Mouse (Mus musculus): Measurements from ENCODE around the gene Sarnp.

Sarnp gene

DNA sequence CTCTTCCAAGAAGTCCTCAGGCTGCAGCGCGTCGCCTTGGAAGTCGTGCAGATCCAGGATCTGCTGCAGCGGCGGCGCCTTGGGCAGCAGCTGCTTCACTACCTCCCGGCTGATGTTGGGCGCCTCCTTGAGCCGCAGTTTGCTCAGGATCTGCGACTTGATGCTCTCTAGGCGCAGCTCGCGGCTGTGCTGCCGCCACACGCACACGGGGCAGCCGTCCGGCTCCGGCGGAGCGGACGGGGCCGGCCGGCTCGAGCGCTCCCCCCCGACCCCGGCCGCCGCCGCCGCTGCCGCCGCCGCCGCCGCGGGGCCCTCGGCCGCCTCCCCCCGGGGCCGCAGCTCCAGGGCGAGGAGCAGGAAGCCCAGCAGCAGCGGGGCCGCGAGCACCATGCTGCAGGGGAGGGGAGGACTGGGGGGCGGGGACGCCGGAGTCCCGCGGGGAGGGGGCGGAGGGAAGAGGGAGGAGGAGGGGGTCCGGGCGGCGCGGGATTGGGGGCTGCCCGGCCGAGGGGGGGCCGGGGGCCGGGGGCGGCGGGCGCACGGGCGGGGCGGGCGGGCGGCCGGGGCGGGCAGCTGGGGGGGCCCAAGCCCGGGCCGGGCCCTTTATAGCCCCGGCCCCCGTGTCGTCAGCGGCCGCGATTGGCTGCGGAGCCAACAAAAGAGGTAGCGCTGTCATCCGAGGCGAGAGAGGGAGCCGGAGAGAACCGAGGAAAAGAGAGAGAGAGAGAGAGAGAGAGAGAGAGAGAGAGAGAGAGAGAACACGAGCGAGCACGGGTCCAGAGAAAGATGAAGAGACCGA lies 74.4 kb downstream of the Sarnp start, which contains the start of gene Gdf11:
Gene Gdf11, minus strand, starts transcription at position 423 of the 799 bp plus-strand sequence.
- DNase-seq = no peak

DNA sequence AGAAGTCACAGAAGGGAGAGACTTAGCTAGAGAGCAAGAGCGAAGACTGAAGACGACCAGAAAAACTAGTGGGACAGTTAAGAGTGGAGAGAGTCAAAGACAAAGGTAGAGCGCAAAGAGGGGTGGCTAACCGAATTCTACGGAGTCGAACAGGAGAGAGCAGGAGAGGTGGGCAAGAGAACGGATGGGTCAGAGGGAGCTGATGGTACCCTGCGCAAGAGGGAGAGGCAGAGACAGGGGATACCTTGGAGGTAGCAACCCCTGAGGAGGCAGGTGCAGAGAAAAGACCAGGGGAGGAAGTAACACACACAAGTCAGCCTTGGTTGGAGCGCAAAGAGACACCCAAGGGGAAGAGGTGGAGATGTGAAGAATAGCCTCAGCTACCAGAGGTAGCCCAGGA lies 75.1 kb downstream of the Sarnp start:
- DNase-seq = no peak

DNA sequence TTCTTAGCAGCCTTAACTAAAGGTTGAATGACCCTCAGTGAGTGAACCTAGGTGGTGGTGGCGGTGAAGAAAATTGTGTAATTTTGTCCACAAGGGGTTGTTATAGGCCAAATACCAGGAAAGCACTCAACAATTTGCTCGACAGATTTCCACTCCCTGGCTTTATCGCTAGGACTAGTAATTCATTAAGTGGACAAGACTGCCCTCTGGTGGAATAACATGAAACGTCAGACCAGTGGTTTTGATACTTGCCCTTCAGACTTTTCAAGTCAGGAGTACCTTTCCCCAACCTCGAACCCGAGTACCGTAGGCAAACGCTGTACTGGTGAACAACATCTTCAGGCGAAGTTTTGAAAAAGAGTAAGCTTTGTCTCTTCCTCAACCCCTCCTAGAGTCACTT lies 78.3 kb downstream of the Sarnp start:
- peak; percentile 88 for DNase-seq

DNA sequence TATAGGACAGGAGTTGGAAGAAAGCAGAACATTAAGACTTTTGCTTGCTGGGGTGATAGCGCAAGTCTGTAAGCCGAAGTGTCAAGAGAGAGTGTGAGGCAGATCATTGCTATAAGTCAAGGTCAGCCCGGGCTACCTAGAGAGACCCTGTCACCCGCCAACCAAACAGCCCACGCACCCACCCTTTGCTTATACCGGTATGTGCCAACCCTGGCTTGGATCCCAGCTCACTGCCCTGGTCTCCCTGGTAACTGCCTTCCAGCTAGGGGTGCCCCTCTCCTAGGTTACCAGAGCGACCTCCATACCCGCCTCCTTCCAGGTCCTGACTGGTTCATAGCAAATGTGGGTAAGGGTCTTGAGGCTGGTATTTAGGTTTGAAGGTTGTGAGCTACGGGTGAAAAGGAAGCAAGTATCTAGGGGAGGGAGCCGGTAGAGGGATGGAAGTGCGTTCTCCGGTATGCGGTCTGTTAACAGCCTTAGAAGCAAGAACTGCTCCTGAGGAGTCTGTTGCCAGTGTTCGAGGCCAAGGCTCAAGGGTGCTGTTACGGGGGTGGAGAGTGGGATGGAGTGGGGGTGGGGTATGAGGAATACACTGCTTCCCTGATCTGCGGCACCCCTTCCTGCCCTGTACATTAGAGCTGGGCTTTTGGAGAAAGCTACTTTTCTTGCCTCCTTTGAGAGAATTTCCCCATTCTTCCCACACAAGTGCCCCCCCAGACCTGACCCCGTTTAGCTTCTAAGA lies 79.0 kb downstream of the Sarnp start:
- no peak for DNase-seq

DNA sequence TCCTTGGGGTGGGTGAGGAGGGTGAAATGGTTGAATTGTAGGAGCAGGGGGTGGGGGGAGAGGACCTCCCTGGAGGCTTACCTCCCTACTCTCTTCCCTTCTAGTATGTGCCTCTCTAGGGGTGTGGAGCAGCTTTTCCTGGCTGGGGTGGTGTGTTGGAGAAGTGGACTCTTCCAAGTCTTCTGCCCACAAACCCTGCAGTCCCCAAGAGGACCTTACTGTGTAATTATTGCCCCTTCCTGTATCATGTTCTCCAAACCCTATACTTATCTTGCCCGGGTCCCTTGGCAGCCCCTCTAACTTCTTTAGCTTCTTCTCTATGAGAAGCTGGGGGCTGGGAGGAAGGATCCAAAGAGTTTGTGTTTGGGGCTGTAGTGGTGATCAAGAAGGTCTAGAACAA lies 79.7 kb downstream of the Sarnp start:
- DNase-seq = no peak

DNA sequence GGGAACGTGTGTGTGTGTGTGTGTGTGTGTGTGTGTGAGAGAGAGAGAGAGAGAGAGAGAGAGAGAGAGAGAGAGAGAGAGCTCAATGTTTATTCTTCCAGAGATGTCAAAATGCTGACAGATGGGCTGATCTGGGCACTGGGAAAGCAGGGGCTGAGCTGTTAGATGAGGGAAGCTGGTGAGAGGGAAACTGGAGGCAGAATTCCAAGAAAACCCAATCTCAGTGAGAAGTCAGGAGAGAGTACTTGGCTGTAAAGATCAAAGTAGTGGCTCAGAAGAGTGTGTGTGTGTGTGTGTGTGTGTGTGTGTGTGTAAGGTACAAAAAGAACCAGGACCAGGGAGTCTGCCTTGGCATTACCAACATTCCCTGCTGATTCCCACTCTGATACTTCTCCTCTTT lies 80.4 kb downstream of the Sarnp start:
- no peak for DNase-seq

DNA sequence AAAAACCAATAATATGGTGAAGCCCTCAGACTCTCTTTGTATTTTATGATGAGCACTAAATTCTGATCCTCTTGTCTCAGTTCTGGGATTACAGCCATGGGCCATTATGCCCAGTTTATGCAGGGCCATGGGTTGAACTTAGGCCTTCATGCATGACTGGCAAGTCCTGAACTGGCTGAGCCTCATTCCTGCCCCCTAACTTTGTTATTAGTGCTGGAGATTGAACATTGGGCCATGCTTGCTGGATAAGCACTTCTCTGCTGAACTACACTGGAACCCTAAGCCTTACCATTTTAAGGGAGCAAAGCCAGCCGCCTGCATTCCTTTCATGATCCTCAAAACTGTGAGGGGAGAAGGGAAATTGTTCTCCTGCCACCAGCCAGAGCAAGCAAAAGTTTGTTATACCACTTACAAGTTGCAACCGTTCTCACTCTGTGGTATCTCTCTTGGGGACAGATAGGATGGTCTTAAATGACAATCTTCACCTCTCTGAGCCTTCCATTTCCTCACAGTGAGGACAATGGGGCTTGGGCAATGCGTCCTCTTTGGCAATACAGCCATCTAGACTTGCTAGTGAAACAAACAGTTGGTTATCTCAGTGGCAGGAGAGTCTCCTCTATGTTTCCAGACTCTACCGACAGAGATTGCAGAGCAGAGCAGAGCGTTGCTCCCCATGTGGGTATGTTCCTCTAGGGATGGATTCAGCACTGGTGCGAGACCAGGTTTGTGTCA lies 82.8 kb downstream of the Sarnp start:
- no peak for DNase-seq

DNA sequence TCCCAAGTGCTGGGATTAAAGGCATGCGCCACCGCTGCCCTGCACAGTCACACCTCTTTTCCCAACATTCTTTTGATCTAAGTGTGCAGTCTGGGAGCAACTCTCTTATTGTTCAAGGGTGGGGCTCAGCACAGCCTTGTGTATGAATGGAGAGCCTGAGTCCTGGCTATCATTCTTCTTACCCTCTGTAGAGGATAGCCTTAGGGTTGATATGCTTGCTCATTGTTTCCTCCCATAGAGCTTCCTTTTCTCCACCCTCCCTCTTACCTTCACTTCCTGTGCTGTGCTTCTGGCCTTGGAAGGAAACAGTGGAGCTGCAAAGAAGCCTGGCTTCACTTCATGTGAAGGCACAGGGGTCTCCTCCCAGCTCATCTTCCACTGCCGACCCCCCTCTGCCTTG lies 83.6 kb downstream of the Sarnp start, which contains the start of gene Cd63:
Gene Cd63, plus strand, starts transcription at position 292 of the 400 bp plus-strand sequence.
- no peak for DNase-seq

DNA sequence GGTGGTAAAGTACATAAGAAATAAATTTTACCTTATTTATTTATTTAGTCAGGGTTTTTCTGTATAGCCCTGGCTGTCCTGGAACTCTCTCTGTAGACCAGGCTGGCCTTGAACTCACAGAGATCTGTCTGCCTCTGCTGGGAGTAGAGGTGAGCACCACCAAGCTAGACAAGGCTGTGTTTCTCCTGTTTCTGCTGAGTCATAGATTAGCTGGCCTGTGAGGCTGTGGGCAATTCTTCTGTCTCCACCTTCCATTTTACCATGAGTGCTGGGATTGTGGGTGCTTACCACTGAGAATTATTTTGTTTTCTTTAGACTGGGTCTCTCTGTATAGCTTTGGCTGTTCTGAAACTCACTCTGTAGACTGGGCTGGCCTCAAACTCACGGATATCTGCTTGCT lies 84.3 kb downstream of the Sarnp start:
- DNase-seq = no peak

DNA sequence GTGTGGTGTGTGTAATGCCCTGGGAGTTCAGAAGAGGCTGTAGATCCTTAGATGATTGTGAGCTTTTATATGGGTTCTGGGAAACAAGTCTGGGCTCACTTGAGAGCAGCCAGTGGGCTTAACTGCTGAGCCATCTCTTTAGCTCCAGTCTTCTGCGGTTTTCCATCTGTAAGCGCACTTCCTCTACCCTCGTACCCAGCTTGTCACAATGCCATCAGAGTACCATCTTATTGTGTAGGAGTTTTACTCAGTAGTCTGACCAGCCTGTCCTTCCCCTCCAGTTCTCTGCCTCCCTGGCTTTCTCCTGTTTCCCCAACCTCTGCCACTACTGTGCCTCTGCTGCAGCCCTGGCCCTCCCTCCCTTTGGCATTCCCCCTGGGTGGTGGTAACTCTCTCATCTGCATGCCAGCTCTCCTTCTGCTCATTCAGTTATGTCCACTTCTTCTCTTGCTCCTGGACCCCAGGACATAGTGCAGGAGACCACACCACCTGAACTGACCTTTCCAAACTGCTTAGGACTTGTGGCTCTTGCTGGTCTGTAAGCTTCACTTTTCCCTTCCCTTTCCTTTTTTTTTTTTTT lies 85.4 kb downstream of the Sarnp start:
- DNase-seq = no peak

DNA sequence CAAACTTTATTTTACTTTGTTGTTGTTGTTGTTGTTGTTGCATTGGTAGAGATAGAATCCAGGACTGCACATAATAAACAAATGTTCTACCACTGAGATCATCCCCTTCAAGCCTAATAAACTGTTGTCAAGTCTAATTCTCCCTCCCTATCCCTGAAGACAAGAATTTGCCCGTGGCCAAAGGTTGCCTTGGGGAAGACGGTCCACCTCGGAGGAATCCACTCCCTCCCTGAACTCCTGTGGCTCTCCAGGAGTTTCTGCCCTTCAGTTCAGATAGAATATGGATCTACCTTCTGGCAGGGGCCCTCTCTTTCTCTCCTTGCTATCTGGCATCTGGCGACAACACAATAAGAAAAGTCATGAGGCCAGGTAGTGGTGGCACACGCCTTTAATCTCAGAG lies 87.7 kb downstream of the Sarnp start:
- no peak for DNase-seq

DNA sequence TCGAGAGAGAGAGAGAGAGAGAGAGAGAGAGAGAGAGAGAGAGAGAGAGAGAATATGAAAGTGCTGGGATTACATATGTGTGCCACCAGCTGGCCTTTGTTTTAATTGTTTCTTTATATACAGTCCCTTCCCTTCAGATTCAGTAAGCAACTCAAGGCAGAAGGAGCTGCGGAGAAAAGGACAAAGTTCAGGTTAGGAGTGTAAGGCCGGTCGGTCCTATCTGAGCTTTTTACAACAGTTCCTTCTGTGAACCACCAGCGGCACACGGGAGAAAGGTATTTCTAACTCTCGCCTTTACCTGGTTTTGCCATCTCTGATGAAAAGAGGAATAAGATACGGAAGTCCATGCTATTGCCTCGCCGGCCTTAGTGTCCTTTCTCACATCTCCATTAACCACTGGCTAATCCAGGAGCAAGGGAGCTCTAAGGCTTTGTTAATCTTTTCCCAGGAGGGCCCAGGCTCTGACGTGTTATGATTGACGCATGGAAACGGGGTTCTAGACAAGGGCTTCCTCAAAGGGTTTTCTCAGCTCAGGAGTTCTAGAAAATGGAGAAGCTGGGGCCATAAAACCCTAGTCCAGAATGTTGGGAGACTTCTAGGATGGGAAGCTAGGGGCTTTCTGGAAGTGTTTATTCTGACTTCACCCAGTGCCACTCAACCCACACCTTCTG lies 91.8 kb downstream of the Sarnp start:
- DNase-seq = no peak

DNA sequence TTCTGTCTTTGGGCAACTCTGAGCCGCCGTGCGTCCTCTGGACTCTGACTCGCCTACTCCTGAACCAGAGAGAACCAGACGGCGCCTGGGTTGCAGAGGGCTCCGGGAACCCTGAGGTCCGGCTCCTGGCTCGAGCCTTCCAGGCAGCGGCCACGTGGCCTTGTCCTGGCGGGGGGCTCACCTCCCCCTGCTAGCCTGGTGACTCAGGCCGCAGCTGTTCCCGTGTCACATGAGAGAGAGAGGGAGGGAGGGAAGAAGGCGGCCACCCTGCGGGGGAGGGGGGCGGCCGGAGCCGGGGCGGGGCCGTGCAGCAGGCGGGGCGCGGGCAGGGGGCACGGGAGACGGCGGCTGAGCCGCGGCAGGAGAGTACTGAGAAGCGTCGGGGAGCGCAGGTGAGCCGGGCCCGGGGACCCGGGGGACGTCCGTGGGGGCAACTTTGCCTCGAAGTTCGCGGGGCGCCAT lies 92.5 kb downstream of the Sarnp start:
- DNase-seq = peak; percentile 58

DNA sequence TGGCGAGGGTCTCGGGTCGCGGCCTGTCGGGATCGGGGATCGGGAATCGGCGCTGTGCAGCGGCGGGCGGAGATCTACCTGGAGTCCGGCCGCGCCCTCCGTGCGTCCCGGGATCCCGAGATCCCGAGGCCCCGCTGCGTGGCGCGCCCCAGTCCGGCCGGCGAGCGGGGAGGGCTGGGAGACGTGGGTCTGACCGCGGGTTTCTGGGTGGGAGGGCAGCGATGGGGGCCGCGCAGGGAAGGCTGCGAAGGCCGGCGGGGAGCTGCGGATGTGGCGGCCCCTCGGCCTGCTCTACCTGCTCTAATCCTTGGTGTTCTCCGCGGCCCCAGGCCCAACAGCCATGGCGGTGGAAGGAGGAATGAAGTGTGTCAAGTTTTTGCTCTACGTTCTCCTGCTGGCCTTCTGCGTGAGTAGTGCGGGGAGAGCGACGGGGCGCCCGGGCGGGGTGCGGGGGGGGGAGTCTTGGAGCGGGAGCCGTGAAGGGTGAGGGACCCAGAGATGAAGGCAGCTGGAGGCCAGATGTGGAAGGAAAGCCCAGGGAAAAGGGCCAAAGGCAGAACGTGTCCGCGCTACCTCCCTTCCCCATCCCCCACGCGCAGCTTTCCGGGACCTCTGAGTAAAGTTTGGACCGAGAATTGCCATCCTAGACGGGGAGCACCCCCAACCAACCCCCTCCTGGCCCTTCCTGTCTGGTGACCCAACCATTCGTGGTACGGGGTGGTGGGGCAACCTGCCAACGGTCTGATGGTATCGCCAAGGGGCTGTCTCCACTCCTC lies 93.1 kb downstream of the Sarnp start:
- DNase-seq = no peak

DNA sequence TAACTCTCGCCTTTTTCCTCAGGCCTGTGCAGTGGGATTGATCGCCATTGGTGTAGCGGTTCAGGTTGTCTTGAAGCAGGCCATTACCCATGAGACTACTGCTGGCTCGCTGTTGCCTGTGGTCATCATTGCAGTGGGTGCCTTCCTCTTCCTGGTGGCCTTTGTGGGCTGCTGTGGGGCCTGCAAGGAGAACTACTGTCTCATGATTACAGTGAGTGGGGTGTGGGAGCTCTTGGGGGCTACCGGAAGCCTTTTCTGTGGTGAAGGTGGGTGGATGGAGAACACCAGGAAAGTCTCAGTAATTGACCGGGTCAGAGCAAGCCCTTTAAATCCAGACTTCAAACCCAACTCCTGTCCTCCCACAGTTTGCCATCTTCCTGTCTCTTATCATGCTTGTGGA lies 94.3 kb downstream of the Sarnp start:
- DNase-seq = no peak

DNA sequence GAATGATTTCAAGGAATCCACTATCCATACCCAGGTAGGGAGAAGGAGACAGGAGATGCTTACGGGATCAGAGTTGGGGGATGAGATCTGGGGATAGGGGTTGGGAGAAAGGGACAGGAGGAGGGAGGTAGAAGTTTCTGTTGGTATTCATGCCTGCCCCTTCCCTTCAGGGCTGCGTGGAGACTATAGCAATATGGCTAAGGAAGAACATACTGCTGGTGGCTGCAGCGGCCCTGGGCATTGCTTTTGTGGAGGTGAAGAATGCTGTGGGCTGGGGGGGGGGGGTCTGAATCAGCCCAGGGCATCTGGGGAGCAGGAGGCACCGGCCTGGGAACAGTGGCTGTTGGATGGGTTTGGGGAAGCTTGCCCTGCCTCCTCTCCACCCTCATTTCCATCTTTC lies 95.1 kb downstream of the Sarnp start:
- DNase-seq = no peak

DNA sequence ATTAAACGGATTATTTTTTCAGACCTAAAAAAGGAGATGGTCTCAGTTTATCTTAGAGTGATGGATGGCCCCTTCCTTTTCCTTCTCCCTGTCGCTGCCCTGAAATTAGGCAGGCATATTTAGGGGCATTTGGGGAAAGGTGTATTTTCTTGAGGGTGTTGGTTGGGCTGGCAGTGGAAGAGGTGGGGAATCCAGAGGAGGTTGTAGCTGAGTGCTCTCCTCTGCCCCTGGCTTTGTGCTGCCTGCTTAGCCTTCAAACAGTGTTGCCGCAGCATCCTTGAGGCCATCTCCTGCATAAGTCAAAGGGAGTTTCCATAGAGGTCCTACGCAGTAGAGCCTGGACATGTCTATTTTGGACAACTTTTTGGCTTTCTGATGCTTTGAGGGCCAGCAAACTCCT lies 95.7 kb downstream of the Sarnp start:
- DNase-seq = no peak

DNA sequence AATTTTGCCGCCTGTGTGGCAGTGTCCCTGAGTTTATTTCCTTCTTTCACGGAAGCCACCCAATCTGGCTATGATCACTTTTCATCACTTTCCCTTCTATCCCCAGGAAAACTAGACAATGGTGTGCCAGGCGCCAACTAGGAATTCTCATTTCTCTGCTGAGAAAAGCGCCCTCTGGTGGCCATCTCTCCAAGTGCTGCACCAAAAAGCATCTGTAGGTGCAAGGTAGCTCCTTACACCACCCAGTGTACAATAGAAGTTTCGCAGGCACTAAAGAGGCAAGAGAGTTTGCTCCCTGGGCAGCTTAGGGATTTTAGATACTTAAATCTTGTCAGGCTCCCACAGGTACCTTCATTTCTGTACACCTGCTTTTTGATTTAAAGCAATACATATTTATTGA lies 96.1 kb downstream of the Sarnp start:
- peak; percentile 96 for DNase-seq

DNA sequence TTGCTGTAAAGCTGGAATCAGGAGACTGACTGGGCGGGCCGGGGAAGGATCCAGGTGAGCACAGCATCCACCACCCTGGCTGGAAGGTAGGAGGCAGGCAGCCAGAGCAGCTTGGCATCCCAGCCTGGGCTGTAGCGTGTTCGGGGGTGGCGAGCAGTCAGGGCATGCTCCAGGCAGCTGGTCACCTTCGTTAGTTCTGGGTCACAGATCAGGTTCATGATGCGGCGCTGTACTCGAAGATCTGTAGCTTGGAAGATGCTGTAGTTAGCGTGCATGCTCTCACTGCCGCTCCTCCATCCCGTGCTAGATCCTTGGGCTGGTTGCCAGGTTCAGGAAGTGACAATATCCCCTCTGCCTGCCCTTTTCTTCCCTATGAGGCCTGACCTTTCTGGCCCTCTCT lies 96.6 kb downstream of the Sarnp start:
- peak; percentile 52 for DNase-seq

DNA sequence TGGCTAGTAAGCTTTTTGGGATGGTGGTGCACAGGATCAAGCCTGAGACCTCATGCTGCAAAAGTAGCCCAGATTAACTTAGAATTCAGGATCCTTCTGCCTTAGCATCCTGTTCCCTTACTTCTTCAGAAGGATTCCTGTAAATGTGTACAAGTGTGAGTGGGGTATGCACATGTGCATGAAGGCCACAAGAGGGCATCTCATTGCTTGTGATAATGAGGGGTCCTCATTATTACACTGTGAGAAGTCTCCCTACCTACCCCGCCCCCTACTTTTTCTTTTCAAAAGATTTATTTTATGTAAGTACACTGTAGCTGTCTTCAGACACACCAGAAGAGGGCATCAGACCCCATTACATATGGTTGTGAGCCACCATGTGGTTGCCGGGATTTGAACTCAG lies 98.4 kb downstream of the Sarnp start:
- DNase-seq = peak; percentile 44

DNA sequence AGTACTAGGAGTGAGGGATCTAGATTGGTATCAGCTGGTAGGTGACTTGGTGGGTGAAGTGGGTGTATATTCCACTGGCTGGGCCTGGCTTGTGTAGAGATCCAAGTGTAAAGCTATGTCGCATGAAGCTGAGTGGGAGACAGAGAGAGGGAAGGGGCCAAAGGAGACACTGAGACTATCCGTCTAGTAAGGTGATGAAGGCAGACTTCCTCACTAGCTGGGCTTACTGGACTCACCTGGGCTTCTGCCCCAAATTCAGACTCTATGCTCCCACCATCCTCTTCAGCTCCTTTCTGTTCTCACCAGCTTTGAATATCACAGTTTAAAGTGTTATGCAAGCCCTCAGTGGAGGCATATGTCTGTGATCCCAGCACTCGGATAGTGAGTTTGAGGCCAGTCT lies 99.5 kb downstream of the Sarnp start:
- peak; percentile 47 for DNase-seq

DNA sequence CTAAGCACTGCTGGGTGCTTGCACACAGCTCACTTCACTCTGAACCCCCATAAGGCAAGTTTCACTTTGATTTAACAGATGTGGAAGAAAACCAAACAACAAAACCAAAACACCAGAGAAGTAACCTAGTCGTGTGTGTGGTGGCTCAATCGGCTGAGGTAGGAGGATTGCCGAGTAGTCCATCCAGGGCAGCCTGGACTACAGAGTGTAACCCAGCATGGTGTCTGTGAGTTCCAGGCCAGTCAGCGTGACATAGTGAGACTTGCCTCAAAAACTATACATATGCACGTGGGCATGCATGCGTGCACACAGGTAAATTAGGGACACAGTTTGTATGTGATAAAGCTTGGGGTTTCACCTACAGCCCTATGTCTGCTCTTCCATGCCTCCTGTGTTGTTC lies 100.3 kb downstream of the Sarnp start:
- DNase-seq = no peak

All from cerebellum, adult 9-10 months (tissue).